Mouse (Mus musculus): ENCODE measurements around the gene Exoc6.

DNA sequence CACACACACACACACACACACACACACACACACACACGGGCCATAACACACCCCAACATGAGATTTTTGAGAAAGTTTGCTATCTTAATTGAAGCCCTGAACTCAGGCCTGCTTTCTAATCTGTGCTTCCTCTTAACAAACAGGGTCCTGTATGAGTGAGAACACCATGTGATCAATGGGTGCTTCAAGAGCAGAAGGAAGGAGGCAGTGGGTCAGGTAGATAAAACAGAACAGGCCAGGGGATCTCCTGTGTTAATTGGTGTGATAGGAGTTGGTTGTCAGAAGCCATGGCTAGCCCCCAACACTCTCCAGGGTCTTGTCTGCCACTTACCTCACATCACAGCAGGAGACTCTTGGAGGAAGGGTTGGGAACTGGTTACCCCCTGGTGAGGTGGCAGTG lies 165.8 kb downstream of the Exoc6 start:
- TF ChIP-seq POLR2A (IDR thresholded peaks at IDR 0.05; ENCODE audit: insufficient read depth, low read length), result no peak
- no peak for TF ChIP-seq CTCF (IDR thresholded peaks at IDR 0.05; ENCODE audit: low read depth, low read length)
